Mouse (Mus musculus) heart, embryonic 14.5 days (tissue): ENCODE measurements around the gene Ly86. TPM values are rescaled to one million over a fixed set of nuclear protein-coding genes. Genes with fewer than 3 reads are reported as not detected.

Experiments
- ATAC-seq: fragments of 200-750 bp; cut with Nextera tagmentation; 2 replicates; pipeline ENCODE4 v1.8.0; 2017; ENCODE audit warnings: low read depth, moderate TSS enrichment; ENCODE audit not compliant: insufficient number of reproducible peaks, insufficient read depth, low FRiP score
- H3K27ac ChIP-seq, 2 experiments: fragments of 200-500 bp in 1 of 2; fragments of 300-500 bp in 1 of 2; sonication (generic) in 1 of 2; replicated peaks in 1 of 2; 2 replicates each; pipeline ENCODE4 v1.5.1; 2012 to 2014; ENCODE audit warnings: low read depth in 2 of 2, low read length in 2 of 2, control low read depth in 1 of 2, mild to moderate bottlenecking in 1 of 2, mixed read lengths in 1 of 2; ENCODE audit not compliant: control insufficient read depth in 1 of 2, insufficient read depth in 1 of 2
- H3K27me3 ChIP-seq: fragments of 300-500 bp; sonication (generic); 2 replicates; pipeline ENCODE4 v1.6.1; 2014; ENCODE audit warnings: mild to moderate bottlenecking, low read length, control low read depth; ENCODE audit not compliant: control insufficient read depth, insufficient read depth
- H3K36me3 ChIP-seq: fragments of 300-500 bp; sonication (generic); 2 replicates; pipeline ENCODE4 v1.6.1; 2014; ENCODE audit warnings: mild to moderate bottlenecking, control low read depth, low read length, mixed read lengths; ENCODE audit not compliant: control insufficient read depth, insufficient read depth
- H3K4me1 ChIP-seq, 2 experiments: fragments of 200-500 bp in 1 of 2; fragments of 300-500 bp in 1 of 2; sonication (generic) in 1 of 2; 2 replicates each; pipeline ENCODE4 v1.6.1; 2012 to 2014; ENCODE audit warnings: low read length in 2 of 2, control low read depth in 1 of 2, mixed read lengths in 1 of 2; ENCODE audit not compliant: control insufficient read depth in 2 of 2, insufficient read depth in 2 of 2
- H3K4me2 ChIP-seq: fragments of 300-500 bp; sonication (generic); 2 replicates; pipeline ENCODE4 v1.6.1; 2014; ENCODE audit warnings: mild to moderate bottlenecking, low read length
- H3K4me3 ChIP-seq, 2 experiments: fragments of 200-500 bp in 1 of 2; fragments of 300-500 bp in 1 of 2; sonication (generic) in 1 of 2; 2 replicates each; pipeline ENCODE4 v1.5.1; 2012 to 2014; ENCODE audit warnings: low read length in 2 of 2, mild to moderate bottlenecking in 2 of 2, control low read depth in 1 of 2, low read depth in 1 of 2, moderate library complexity in 1 of 2; ENCODE audit not compliant: control insufficient read depth in 1 of 2, insufficient read depth in 1 of 2
- H3K9ac ChIP-seq: fragments of 300-500 bp; sonication (generic); 2 replicates; pipeline ENCODE4 v1.6.1; 2014; ENCODE audit warnings: mild to moderate bottlenecking, low read length
- H3K9me3 ChIP-seq: fragments of 300-500 bp; sonication (generic); 2 replicates; pipeline ENCODE4 v1.6.1; 2016; ENCODE audit warnings: low read length, control low read depth; ENCODE audit not compliant: control insufficient read depth
- WGBS: fragments of 180-500 bp; shearing (Covaris S2); extraction: QIAGEN DNeasy Blood & Tissue Kit; methylation state at CpG from one replicate; pipeline ENCODE4 v1.1.7; 2014; 5-methylcytosine and 5-hydroxymethylcytosine counted together
- polyA plus RNA-seq: library from polyadenylated mRNA; unstranded; fragments of >200 nt; fragmentation: Nextera tagmentation; extraction: Ambion mirVana; gene quantifications from 2 replicates; pipeline ENCODE4 v1.2.1, GENCODE M21; 2014

Ly86 gene
- polyA plus RNA-seq, 1 experiment from 2014 or later, result 9.4 TPM

- H3K9ac ChIP-seq, result no peak overlapping the region
- peaks cover 8% of the 10 kb centered on the region; the same call in 1 of the 2 replicates for H3K9me3 ChIP-seq
- H3K36me3 ChIP-seq, result no peaks in the 10 kb centered on the region
- peak overlapping the region in 1 of 2 experiments; percentile 20; a peak in 2 of 4 replicates for H3K27ac ChIP-seq
- no peak for ATAC-seq
- no peak overlapping the region for H3K4me2 ChIP-seq
- no peaks in the 10 kb centered on the region for H3K27me3 ChIP-seq
- 80% methylated on average over 5 of the region's 5 CpGs for WGBS
- peaks cover 28 to 35% of the 10 kb centered on the region in 2 experiments for H3K4me1 ChIP-seq
- no peak overlapping the region for H3K4me3 ChIP-seq
Observed at GRCm38 (mm10) chr13:37451021-37451420, 106.0 kb downstream of the Ly86 start.

DNA sequence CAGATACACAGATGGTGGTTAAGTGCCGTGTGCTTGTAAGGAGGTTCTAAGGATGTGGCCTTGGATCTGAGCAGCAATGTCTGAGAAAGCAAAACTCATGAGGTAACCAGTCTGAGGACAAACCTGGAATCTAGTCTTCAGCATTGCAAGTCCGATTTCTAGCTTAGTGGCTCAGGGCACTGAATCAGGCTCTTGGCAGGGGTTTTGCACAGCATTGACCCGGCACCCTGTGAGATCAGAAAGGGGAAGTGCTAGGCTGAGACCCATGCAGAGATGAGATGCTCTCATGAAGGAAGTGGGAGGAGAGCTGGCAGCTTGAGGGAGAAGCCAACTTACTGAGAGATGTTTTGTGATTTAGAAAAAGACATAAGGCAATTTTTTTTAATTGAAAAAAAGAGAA is 106.5 kb downstream of the Ly86 start:
- Histone ChIP-seq H3K4me3 (no peak overlapping the region), H3K9me3 (peaks cover 8% of the 10 kb centered on the region; the same call in 1 of the 2 replicates), H3K27me3 (no peaks in the 10 kb centered on the region), H3K36me3 (no peaks in the 10 kb centered on the region), H3K27ac (peak overlapping the region; percentile 15 to 20; a peak in 2 of 4 replicates), H3K4me2 (no peak overlapping the region), H3K9ac (no peak overlapping the region), H3K4me1 (peaks cover 28 to 39% of the 10 kb centered on the region in 2 experiments)
- 54% methylated on average over 3 of the region's 3 CpGs for WGBS
- no peak for ATAC-seq

DNA sequence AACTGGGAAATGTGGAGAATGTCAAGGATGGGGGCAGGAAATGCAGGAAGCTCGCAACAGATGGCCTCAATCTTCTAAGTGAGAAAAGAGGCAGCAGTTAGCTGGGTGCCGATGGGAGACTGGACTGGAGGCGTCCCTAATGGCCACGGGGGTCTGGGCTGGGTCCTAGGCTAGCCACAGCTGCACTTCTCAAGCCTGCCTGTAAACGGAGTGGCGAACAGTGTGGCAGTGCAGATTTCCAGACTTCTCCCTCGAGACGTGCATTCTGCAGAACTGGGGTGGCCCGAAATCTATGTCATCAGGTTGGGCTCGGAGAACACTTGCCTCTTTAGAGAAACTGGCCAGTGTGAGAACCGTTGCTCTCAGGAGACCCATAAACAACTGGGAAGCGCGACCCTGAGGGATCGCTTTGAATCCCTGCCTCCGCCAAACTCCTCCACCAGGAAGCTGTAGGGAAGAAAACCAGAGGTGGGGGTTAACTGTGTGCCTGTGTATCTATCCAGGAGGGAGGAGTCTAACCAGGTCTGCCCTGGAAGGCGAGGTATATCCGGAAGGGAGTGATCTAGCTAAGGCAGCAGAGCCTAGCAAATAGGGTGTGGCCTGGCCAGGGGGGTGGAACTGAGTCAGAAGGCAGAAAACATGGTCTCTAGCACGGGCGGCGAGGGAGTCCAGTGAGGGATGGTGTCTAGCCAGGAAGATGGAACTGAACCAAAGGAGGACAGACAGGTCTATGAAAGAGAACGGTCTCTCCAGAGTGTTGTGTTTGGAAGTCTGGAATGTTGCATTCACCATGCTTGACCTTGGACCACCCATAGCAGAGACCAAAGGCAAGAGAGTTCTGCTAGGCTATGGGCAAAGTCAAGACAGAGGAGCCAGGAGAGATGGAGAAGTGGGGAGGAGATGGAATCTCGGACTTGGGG is 107.3 kb downstream of the Ly86 start:
- 3% methylated on average over 22 of the region's 22 CpGs for WGBS
- H3K27ac ChIP-seq, result peak overlapping the region; percentile 35 to 55

DNA sequence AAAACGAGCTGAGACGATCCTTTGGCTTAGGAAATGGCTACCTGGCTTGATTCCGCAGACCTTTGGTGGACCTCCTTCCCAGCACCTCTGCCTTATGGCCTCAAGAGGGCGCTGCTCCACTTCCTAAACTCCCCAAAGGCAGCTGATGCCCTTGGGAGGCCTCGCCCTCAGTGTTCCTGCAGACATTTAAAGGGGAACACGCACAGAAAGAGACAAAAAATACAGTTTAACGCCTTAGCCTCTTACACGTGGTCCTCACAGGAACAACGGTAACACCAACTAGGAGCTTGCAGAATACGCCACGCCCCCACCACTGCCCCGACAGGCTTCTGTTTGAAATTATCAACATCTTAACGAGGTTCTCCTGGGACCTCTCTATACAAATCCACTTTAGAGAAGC is 108.2 kb downstream of the Ly86 start:
- H3K9me3 ChIP-seq, result peaks cover 8% of the 10 kb centered on the region; the same call in 1 of the 2 replicates
- H3K4me3 ChIP-seq, result no peak overlapping the region
- 0 out of 2 replicates have a peak, but pooled peaks have one; percentile 52 for ATAC-seq
- peaks cover 42 to 53% of the 10 kb centered on the region in 2 experiments for H3K4me1 ChIP-seq
- 3% methylated on average over 13 of the region's 13 CpGs for WGBS
- H3K27ac ChIP-seq, result peak overlapping the region; percentile 35 to 55; a peak in 1 of 4 replicates
- no peaks in the 10 kb centered on the region for H3K36me3 ChIP-seq
- H3K9ac ChIP-seq, result peak overlapping the region; percentile 67; the same call in 1 of the 2 replicates
- no peaks in the 10 kb centered on the region for H3K27me3 ChIP-seq
- H3K4me2 ChIP-seq, result peak overlapping the region; percentile 66

More for the DNA sequence above, 107.3 kb downstream of the Ly86 start:
- Histone ChIP-seq H3K9ac (peak overlapping the region; percentile 67), H3K4me3 (peak overlapping the region; percentile 30 to 37), H3K9me3 (peaks cover 8% of the 10 kb centered on the region; the same call in 1 of the 2 replicates), H3K4me1 (peaks cover 36 to 47% of the 10 kb centered on the region in 2 experiments), H3K36me3 (no peaks in the 10 kb centered on the region), H3K4me2 (peak overlapping the region; percentile 66), H3K27me3 (no peaks in the 10 kb centered on the region)
- peak; percentile 58; the same call in 1 of the 2 replicates for ATAC-seq

DNA sequence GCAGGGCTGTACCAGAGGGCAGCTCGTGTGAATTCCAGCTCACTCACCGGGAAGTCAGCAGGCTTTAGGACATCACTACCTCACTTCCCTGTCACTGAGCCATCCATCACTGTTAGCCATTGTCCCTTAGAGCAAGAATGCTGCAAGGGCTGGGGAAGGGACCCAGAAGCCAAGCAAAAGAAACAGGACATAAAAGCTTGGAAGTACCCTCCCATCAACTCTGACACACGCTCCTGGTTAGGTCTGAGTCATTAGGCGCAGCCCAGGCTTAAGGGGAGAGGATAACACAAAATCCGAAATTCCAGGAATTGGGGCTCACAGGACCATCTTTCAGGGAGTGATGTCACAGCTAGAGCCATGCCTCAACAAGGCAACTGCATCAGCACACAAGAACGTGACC is 109.3 kb downstream of the Ly86 start:
- Histone ChIP-seq H3K9me3 (no peaks in the 10 kb centered on the region), H3K36me3 (no peaks in the 10 kb centered on the region), H3K4me3 (no peak overlapping the region), H3K9ac (0 out of 2 replicates have a peak overlapping the region, but pooled peaks have one; percentile 21), H3K27ac (peak overlapping the region in 1 of 2 experiments; percentile 15; a peak in 1 of 4 replicates), H3K4me2 (no peak overlapping the region), H3K27me3 (no peaks in the 10 kb centered on the region), H3K4me1 (peaks cover 42 to 53% of the 10 kb centered on the region in 2 experiments)
- WGBS, result 41% methylated on average over 6 of the region's 6 CpGs
- no peak for ATAC-seq

- no peaks in the 10 kb centered on the region for H3K36me3 ChIP-seq
- no peaks in the 10 kb centered on the region for H3K27me3 ChIP-seq
- peaks cover 53 to 64% of the 10 kb centered on the region in 2 experiments for H3K4me1 ChIP-seq
- no peak overlapping the region for H3K9ac ChIP-seq
- H3K27ac ChIP-seq, result no peak overlapping the region
- WGBS, result 77% methylated on average over 3 of the region's 3 CpGs
- H3K9me3 ChIP-seq, result no peaks in the 10 kb centered on the region
- H3K4me3 ChIP-seq, result no peak overlapping the region
- ATAC-seq, result no peak
- H3K4me2 ChIP-seq, result no peak overlapping the region
Observed at GRCm38 (mm10) chr13:37455561-37455960, 110.6 kb downstream of the Ly86 start.

DNA sequence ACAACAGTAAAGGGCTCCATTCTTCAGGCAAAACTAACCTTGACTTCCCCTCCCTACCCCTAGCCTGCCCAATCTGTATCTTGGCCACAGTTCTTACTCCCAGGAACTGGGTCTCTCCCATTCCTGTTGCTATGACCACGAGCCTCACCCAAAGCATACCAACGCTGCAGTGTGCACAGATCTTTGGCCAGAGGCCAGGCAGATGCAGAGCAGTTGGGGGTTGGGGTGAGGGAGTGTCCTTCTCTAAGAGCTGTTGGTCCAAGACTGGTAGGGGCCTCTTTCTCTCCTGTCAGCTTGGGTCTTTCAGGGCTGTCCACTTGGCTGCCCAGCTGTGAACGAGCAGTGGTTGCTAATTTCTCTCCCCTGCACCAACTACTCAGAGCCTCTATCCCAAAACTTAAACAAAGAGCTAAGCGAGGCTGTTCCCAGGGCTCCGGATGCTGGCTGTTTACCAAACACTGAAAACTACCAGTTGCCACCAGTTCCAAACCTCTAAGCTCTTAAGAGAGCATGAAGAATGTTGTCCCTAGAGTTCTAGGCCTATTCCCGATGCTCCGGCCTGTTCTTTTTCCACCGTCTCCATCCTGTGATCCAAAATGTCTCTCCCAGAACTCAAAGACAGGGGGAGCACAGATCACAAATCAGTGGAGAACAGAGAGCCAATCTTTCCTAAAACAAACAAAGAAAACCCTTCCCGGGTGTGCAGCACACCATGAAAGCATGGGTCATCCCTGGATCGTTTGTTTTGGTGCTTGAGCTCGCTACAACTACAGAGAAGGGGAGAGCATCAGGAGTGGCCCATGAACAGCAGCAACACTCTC is 112.2 kb downstream of the Ly86 start:
- H3K36me3 ChIP-seq, result no peaks in the 10 kb centered on the region
- no peaks in the 10 kb centered on the region for H3K27me3 ChIP-seq
- WGBS, result 41% methylated on average over 11 of the region's 11 CpGs
- H3K4me1 ChIP-seq, result peaks cover 56 to 75% of the 10 kb centered on the region in 2 experiments
- H3K9me3 ChIP-seq, result no peaks in the 10 kb centered on the region
- peak; percentile 58 for ATAC-seq
- H3K27ac ChIP-seq, result peak overlapping the region; percentile 50 to 70
- no peak overlapping the region for H3K4me3 ChIP-seq
- no peak overlapping the region for H3K4me2 ChIP-seq
- H3K9ac ChIP-seq, result no peak overlapping the region
